Mouse (Mus musculus): ENCODE measurements at regions not wholly inside any gene's neighbourhood (a gene's known extent, or its start where the extent isn't known, plus 50 kb on each side); places are given as distances from the start of the nearest gene placed in this dataset.

DNA sequence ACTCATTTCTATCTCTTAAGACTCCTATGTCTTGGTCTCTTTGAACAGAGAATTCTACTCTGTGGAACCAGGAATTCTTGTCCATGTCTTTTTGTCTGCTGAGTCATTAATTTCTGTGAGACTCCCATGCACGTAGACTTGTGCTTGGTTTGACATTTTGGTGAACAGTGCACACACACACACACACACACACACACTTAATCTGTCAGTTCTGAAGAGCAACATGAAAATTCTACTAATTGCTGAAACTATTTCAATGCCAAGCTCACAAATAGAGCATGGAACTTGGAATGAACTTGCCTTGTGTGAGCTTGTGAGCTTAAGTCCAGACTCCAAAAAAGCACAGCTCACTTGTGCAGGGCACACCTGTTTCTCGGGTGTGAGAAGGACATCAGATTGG is 301.1 kb downstream of the Ptprc start:
- in situ Hi-C loops (cut with MboI; ENCODE audit: low sequenced_read_pairs): no loop called here

DNA sequence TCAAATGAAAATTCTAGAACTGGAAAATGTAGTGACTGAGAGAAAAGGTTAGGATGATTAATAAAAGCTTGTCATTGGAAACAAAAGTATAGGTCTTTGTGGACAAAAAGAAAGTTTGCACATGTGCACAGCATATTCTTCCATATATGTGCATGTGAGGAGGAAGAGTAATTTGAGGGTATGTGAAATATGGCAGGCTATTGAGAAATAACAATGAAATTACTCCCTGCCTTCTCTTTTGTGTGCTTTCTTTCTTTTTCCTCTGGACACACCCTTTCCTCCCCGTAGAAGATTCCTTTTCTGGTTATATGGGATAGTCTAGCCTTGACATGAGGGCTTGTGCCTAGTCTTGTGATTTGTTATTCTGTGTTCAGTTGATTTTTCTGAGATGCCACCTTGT is 301.9 kb downstream of the Ptprc start:
- in situ Hi-C loops (cut with MboI; ENCODE audit: low sequenced_read_pairs): no loop called here

DNA sequence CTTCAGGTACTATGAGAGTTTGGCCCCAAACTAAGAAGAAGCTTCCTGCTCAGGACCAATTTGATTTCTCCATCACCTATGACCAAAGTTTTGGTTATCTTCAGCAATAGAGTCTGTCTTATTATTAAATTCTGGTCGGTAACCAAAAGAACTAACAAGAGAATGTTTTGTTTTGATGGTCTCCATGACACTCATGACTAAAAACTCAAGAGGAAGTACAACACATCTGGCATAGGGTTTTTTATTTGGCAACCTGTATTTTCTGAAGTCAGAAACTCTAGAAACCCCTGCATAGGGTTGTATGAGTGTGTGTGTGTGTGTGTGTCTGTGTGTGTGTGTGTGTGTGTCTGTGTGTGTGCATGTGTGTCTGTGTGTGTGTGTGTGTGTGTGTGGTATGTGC is 310.5 kb downstream of the Ptprc start:
- in situ Hi-C loops (cut with MboI; ENCODE audit: low sequenced_read_pairs): no loop called here

DNA sequence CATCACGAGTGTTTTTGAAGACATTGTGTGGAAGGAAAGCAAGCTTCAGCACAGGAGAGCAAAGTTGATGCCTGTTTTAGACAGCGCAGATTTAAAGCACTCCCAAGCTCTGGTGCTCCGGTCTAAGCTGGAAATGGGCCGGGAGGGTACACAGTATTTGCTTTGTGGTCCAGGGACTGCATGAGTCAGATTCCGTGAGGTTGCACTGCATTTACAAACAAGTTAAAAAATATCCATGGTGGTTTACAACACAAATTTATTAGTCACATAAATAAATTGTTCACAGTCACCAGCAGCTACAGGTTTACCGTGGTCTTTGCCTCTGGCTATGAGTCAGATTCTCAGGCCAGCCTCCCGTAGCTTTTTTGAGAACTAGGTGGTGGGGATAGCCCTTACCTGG is 312.0 kb downstream of the Ptprc start:
- in situ Hi-C loops (cut with MboI; ENCODE audit: low sequenced_read_pairs): no loop called here

DNA sequence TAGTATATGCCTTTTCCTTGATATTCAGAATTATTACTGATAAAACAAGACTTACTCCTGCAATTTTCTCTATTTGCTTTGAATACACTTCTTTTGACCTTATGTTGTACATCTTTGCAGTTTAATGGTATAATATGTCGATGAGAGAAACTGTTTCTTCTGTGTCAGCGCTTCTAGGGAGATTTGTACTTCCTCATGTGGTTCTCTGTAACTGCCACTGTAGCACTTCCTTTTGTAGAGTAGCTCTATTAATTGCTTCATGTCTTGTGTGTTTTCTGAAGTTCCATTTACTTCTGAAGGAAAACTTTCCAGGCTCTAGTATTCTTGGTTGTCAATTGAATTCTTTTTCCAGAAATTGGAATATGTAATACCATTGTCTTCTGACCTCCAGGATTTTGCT is 323.2 kb downstream of the Ptprc start:
- in situ Hi-C loops (cut with MboI; ENCODE audit: low sequenced_read_pairs): no loop called here

DNA sequence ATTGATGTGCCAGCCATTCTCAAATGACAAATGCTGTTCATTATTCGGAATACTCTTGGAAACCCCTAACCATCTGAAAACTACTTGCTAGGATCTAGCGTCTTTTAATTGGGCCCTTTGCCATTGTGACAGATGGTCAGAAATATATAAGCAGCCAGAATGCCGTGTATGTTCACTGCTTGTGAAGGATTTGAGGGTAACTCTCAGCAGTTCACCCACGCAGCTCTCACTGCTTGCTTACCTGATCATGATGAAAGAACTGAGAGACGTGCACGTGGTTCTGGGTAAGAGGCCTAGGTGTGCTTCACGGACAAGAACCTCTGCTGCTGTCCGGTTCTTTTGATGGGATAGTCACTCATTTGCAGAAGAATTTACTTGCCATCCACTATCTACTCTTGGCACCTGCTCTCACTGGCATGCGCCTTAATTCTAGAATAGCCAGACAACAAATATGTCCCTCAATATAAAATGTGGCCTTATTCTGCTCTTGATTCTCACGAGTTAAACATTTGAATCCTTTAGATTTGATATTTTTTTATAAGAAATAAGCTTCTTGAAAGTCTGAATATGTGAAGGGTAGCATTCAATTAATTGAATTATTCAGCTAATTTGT is 328.1 kb downstream of the Ptprc start:
- in situ Hi-C loops (cut with MboI; ENCODE audit: low sequenced_read_pairs): no loop called here

DNA sequence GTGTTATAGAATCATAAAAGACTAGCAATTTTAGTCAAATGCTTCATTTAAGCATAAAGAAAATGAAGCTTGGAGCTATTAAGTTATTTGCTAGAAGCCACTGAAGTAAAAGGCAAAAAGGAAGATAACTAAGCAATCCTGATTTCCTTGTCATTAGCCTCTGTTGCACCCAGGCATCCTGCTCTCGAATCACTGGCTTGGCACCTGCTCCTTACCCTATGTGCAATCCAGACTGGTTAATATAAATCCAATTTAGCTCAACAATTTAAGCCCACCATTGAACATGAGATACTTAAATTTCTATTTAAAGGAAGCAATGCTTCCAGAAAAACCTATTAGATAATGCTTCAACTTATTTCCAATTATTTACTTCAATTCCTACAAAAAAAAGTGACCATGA is 328.7 kb downstream of the Ptprc start:
- in situ Hi-C loops (cut with MboI; ENCODE audit: low sequenced_read_pairs): no loop called here

DNA sequence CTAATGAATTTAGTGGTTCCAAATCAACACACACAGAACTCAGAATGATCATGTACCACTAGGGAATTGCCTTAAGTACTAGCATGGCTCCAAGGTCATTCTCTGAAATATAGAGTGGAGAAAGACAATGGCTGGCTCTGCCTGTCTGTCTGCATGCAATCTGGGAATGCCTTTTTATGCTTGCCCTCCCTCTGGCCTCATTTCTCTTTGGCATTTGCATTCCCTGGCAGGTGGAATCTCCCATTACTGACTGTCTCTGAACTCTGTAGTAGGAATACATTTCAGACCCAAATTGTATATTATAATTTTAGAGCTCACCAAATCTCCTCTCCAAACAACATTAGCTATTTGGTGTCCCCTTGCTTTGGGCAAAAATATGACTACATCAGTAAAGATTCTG is 335.0 kb downstream of the Ptprc start:
- in situ Hi-C loops (cut with MboI; ENCODE audit: low sequenced_read_pairs): no loop called here

DNA sequence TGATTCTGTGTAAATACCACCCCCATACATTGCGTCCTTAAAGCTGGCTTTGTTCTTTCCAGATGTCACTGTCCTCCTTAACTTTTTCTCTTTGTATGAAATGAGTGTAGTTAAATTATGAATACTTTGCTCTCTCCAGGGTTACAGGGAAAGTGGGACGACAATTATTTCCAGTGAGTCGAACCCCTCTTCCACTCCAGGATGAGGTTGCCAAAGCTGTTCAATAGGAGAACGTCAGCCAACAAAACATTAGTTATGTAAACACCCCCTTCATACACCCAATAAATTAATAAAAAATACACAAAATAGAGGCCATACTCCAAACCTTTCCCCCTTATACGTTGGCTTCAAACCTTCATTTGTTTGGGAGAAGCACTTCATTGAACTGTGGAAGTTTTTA is 335.8 kb downstream of the Ptprc start:
- in situ Hi-C loops (cut with MboI; ENCODE audit: low sequenced_read_pairs): no loop called here

DNA sequence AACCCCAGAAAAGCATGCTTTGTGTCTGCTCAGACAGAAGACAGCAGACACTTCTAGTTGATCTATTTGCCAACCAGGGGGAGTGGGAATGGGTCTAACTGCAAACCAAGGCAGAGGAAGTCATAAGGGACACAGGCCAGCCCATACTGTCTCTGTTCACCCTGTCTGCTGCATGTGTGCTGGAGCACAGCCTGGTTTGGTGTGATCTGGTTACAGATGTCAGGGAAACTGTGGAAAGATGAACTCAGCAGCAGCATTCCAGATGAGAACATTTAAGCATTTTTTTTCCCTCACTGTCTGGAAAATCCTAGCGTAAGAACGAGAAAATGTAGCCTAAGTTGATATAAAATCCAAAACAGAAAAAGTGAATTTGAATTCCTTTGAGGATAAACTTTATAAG is 336.2 kb downstream of the Ptprc start:
- in situ Hi-C loops (cut with MboI; ENCODE audit: low sequenced_read_pairs): no loop called here

DNA sequence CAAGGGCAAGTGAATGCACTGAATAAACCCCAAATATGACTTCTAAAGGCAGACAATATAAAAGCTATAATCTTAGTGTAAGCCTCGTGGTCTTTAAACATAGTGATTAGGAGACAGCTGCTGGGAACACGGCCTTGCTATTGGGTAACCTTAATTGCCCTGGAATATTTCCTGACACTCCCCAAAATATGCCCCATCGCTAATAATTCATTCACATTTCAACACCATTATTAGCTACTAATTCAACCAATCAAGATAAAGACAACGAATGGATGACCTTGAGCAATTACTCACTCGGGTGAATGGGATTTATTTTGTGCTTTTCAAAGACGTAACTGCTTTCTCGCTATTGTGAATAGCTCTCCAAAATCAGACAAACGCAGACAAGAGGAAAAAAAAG is 337.2 kb downstream of the Ptprc start:
- in situ Hi-C loops (cut with MboI; ENCODE audit: low sequenced_read_pairs): no loop called here

DNA sequence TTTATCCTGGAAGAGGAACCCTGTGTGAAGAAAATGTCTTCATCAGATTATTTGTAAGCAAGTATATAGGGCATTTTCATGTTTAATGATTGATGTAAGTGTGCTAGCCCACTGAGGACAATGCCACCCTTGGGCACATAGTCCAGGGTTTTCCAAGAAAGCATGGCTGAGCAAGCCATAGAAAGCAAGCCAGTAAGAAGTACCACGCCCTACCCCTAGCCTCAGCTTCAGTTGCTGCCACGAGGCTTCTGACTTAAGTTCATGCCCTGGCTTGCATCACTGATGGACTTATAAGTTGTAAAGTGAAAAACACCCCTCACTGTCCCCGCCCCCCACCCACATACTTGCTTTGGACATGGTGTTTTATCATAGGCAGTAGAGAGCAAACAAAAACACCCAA is 342.0 kb downstream of the Ptprc start:
- in situ Hi-C loops (cut with MboI; ENCODE audit: low sequenced_read_pairs): no loop called here

DNA sequence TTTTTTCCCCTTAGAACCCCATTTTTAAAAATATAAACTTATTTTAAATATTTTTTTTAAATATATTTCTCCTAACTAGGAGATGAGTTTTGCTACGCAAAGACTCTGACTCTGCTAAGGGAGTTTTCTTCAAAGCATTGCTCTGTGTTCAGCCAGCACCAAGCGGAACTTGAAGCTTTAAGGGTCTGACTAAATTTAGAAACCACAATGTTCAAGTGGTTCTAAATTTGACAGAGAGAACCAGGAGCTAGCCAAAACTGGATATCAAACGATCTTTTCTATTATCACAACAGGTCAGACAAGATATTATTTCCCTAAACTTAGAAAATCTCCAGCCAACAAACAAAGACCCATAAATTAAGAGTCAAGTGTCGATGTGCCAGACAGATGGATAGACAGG is 344.2 kb downstream of the Ptprc start:
- in situ Hi-C loops (cut with MboI; ENCODE audit: low sequenced_read_pairs): no loop called here

DNA sequence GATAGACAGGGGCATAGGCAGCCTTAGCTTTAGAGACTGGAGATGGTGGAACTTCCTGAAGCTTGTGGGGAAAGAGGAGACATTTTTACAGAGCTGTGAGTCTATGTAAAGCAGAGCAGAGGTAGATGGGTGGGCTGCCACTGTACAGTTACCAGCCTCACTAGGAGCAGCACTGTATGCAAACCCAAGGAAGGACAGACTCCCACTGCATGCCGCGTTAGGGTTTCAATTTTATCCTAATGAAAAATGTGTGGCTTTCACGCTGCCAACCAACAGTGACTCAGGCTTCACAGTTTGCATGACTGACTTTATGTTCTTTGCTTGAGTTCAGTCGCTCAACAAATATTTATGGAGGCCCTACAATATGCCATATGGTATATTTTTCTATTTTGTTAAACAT is 348.1 kb downstream of the Ptprc start:
- in situ Hi-C loops (cut with MboI; ENCODE audit: low sequenced_read_pairs): no loop called here

DNA sequence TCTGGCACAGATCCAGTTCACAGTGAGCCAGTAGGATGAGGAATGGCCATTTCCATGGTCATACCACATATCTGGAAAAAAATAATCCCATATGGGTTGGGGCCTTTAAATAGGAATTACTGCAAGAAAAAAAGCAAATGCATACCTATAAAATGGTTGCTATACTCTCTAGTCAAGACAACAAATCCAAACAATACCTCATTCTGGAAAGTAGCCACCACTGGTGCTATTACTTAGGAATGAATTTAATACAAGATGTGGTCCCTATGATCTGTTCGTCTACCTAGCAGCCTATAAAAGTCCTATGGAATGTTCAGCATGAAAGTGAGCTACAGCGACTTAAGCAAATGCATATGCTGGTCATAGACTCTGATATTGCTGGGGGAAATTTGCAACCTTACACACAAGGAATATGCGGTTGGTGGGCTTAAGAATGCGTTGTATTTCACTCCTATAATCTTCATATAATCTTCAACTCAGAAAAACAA is 360.1 kb downstream of the Ptprc start:
- in situ Hi-C loops (cut with MboI; ENCODE audit: low sequenced_read_pairs): no loop called here

DNA sequence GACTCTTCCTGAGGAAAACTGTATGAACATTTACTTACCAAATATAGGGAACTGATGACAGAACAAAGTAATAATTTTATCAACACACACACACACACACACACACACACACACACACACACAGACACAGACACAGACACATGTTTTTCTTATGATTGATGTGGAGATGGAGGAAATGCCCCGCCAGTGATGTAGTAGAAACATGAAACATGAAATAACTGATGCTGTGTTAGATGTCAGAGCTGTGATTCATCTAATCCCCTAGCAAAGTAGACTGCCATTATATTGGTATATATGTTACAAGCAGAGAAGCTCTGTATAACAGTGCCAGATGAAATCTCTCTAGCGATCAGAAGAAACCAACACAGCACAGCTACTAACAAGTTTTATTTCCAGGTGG is 361.0 kb downstream of the Ptprc start:
- in situ Hi-C loops (cut with MboI; ENCODE audit: low sequenced_read_pairs): no loop called here

DNA sequence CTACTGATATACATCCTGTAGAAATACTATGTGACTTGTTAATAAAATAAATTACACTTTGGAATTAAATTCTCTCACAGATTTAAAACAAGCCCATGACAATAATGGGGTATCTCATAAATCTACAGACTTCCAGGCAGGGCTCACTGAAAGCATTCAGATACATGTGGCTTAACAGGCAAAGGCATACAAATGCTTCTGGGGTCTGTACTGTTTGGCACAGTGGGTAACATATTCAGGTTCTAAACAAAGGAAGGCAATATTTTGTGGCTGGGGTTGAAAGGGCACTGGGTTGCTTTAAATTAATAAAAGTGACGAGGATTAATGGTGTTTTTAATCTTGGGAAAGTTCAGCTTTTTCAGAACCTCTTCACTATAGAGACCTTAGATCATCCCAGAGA is 361.8 kb downstream of the Ptprc start:
- in situ Hi-C loops (cut with MboI; ENCODE audit: low sequenced_read_pairs): no loop called here

DNA sequence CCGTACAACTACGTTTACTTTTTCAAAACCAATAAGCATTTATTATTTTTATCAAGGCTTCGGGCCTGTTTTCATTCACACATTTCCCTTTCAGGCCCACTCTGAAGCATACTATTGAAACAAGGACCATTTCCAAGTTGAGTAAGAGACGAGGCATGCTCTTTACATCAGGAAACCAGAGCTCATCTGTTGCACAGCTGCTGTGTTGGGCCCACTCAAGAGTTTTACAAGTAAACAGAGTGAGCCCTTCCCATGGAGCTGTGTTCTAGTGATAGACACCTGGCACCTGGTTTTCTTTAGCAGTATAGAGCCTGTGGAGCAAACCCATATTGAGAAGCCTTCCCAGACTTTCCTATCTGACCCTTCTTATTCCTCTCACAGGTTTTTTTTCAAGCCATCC is 363.5 kb downstream of the Ptprc start:
- in situ Hi-C loops (cut with MboI; ENCODE audit: low sequenced_read_pairs): no loop called here

DNA sequence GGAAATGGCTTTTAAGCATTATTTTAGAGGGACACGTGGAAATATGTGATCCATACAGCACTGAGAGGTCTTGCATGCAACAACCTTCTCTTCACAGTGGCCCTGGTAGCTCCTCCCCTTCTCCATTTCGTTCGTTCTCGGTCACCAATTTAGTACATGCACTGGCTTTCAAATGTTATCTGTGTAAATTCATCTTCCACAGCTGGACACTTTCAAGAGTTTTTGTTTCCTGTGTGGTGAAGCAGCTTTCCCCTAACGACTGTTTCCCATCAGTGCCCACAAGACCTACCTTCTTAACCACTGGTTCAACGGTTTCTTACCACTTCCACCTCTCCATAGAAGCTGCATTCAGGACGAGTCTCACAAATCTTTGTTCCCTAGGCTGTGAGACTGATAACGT is 368.8 kb downstream of the Ptprc start:
- in situ Hi-C loops (cut with MboI; ENCODE audit: low sequenced_read_pairs): no loop called here

DNA sequence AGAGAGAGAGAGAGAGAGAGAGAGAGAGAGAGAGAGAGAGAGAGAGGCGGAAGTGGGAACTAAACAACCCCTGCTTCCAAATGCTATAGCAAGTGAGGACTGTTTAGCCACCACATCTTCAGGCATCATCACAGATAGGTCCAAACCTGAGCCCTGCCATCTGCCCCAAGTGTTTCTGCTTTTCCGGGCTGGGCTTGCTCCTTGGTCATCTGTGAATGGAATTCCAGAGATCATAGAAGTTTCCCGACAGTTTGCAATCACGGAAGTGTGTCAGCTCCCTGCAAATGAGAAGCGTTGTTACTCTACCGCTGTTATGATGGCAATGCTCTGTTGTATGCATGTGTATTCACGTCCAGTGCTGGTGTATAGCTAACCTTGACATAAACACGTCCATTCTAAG is 369.3 kb downstream of the Ptprc start:
- in situ Hi-C loops (cut with MboI; ENCODE audit: low sequenced_read_pairs): no loop called here

DNA sequence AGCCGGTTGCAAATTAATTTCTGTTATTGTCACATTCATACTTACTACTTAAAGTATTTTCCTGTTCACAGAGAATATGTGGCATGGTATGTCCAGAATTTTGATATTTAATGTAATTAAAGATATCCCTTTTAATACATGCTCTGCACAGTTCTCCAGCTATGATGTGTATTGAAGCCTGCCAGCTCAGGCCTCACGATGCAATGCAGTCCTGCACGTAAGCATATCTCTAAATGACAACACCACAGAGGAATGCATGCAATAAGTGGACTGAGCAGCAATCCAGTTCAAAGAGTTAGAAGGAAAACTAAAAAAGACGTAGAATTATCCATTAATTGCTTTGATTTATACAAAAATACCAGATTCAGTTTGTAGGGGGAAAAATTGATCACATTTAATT is 373.4 kb downstream of the Ptprc start:
- in situ Hi-C loops (cut with MboI; ENCODE audit: low sequenced_read_pairs): no loop called here

DNA sequence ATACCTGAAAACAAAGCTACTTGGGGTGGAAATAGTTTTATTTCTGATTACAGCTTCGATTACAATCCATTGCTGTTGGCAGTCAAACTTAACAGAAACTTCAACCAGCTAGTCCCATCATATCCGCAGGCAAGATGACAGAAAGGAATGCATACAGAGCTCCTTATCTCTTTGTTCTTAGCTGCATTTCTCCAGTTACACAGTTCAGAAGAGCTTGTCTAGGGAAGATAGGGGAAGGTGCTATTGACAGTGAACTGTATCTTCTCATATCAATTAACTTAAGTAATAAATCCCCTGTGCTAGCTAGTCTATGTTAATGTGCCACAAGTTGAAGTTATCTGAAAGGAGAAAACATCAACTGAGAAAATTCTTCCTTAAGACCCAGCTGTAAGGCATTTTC is 374.8 kb downstream of the Ptprc start:
- in situ Hi-C loops (cut with MboI; ENCODE audit: low sequenced_read_pairs): no loop called here

DNA sequence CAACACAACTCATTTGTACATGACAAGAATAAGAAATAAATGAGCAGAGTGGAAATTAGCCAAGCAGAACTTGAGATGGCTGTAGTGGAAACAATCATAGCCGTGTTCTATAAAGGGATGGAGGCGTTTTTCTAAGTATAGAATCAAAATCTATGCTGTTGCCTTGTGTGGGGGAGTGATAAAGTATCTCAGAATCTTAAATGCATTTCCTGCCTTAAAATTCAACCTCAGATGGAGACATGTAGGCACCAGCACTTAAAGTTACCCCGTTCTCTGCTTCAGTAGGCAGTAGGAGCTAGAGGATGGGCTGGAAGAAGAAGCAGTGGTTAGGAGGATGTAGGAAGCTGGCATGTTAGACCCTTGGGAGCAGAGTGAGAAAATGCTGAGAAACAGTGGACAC is 386.7 kb downstream of the Ptprc start:
- in situ Hi-C loops (cut with MboI; ENCODE audit: low sequenced_read_pairs): no loop called here

DNA sequence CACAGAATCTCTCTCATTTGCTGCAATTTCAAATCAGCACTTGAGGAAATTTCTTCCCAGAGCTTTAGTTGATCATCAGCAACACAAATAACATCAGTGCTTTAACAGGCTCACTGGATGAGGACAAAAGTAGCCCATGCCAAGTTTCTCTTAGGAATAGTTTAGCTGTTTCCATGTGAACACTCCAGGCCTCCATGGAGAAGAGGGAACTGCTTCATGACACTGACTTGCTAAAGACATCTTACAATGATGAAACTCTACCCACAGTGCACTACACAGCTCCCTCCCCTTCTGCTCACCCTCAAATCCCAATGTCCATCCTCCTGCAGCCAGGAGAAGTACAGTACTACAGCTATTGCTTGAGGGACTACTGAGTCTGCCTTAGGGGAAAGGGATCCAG is 388.9 kb downstream of the Ptprc start:
- in situ Hi-C loops (cut with MboI; ENCODE audit: low sequenced_read_pairs): no loop called here

All from CH12F3 (cell line).